Mouse (Mus musculus): Measurements from ENCODE around the gene Vmn2r5. TPM values are rescaled to one million over a fixed set of nuclear protein-coding genes. Genes with fewer than 3 reads are reported as not detected.
"Not testable (repeated sequence)": the region's sequence is repeated elsewhere in the genome, so short reads cannot be mapped to it uniquely, and the experiment has no call there.

The Vmn2r5 gene
- not detected in 2 replicates for polyA plus RNA-seq (2015; fragmentation: Nextera tagmentation; extraction: Ambion mirVana)

DNA sequence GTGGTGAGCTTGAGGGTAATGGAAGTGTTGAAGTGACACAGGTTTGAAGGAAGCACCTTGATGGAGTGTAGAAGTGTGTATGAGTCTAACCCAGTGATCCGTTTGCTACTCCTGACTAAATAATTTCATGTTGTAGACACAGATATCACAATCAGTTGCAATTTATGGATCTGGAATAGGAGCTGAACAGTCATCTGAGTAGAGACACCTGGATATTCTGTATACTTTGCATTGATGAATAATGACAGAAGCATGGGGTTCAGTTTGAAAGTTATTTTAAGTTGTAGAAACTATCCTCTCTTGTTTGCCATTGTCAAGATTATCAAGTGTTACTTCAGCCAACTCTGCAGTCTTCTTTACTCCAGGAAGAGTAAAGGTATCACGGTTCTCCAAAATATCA, at the start of gene Vmn2r5:
Vmn2r5 (minus strand) TSS at position 101 of the 400 bp plus-strand sequence.
- not testable (repeated sequence) for H3K9me3 ChIP-seq (ENCODE audit: control insufficient read depth, low read length); H3K36me3 ChIP-seq (ENCODE audit: control insufficient read depth, insufficient read depth, low read length); H3K27me3 ChIP-seq (ENCODE audit: control insufficient read depth, insufficient read depth, low read length); ATAC-seq (ENCODE audit: low FRiP score, low TSS enrichment); DNase-seq (ENCODE audit: low spot score); H3K4me2 ChIP-seq (replicated peaks; ENCODE audit: low read depth); H3K27ac ChIP-seq (replicated peaks); H3K4me3 ChIP-seq (ENCODE audit: low read depth, low read length); H3K9ac ChIP-seq (ENCODE audit: low read length); H3K4me1 ChIP-seq (replicated peaks; ENCODE audit: control insufficient read depth, insufficient read depth)
- no CpG with 5 or more reads among the region's 2 CpGs for WGBS

DNA sequence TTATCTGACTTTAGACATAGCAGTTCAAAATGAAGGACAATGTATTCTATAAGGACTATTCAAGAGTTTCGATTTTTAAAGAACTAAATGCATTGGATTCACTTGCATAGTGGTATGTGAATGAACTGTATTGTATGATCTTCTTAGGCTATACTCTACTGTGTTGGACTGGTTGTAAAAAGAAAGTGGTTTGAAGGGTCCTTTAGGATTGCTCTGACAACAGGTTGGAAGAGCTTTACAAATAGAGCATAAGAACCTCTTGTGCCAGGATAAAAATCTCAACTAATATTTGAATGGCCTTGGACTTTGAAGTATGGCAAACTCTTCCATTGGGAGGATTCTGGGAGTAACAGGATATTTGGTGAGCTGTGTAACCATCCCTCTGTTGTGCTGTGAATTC, 13.9 kb upstream of the Vmn2r5 start:
- not testable (repeated sequence) for DNase-seq (ENCODE audit: low spot score); H3K36me3 ChIP-seq (ENCODE audit: control insufficient read depth, insufficient read depth, low read length); H3K9ac ChIP-seq (ENCODE audit: low read length); H3K27ac ChIP-seq (replicated peaks); H3K4me2 ChIP-seq (replicated peaks; ENCODE audit: low read depth); H3K4me3 ChIP-seq (ENCODE audit: low read depth, low read length); H3K27me3 ChIP-seq (ENCODE audit: control insufficient read depth, insufficient read depth, low read length); H3K4me1 ChIP-seq (replicated peaks; ENCODE audit: control insufficient read depth, insufficient read depth); ATAC-seq (ENCODE audit: low FRiP score, low TSS enrichment); H3K9me3 ChIP-seq (ENCODE audit: control insufficient read depth, low read length)
- 88% methylated on average over 1 of the region's 1 CpGs for WGBS

Other genes starting within 250 kb of the Vmn2r5 start
- 0.01 TPM in 1 of 2 replicates, not detected in the other for gene Vmn2r3, start 220.1 kb downstream of the Vmn2r5 start, polyA plus RNA-seq (2015; fragmentation: Nextera tagmentation; extraction: Ambion mirVana)
- gene Vmn2r4, start 94.5 kb downstream of the Vmn2r5 start, polyA plus RNA-seq (2015; fragmentation: Nextera tagmentation; extraction: Ambion mirVana), result 0.01 TPM in 1 of 2 replicates, not detected in the other
- 0.01 TPM in 1 of 2 replicates, not detected in the other for gene Vmn2r6, start 56.0 kb upstream of the Vmn2r5 start, polyA plus RNA-seq (2015; fragmentation: Nextera tagmentation; extraction: Ambion mirVana)

Data from stomach, postnatal 0 days (tissue).